Mouse (Mus musculus): Measurements from ENCODE around the gene Hmgcl.

DNA sequence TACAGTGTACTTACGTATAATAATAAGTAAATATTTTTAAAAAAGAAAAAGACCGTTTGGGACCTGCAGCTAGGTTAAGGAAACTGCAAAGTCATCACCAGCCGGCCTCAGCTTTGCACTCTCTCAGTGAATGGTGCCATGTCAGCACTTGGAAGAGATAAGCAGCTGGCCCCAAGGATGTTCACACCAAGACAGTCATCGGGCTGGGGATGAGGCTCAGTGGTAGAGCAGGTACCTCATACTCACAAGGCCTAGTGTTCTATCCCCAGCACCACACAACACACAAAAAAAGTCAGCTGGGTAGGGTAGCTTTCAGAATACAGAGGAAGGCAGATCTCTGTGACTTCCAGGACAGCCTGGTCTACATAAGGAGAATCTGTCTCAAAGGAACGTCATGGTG is 38.9 kb downstream of the Hmgcl start:
- TF ChIP-seq GATA1 (IDR thresholded peaks at IDR 0.05; ENCODE audit: borderline replicate concordance, low read length): peak; percentile 61; the same call in 1 of the 3 replicates
- TF ChIP-seq FLI1 (IDR thresholded peaks at IDR 0.05; ENCODE audit: low read length): no peak

Data from megakaryocyte, embryonic 14.5 days (primary cell).